Mouse (Mus musculus) hindbrain, postnatal 0 days (tissue): ENCODE data around the gene Cldn6. TPM values are rescaled to one million over a fixed set of nuclear protein-coding genes. Genes with fewer than 3 reads are reported as not detected.
A peak's percentile ranks its signal among the peaks of the same experiment; 100 is the strongest.

ENCODE experiments used
- ATAC-seq: fragments of 200-750 bp; cut with Nextera tagmentation; 2 replicates; pipeline ENCODE4 v1.8.0; 2017; ENCODE audit warnings: mild to moderate bottlenecking, moderate TSS enrichment, moderate library complexity
- DNase-seq: peaks from one replicate; pipeline ENCODE4 v3.0.0-alpha.2; 2015; ENCODE audit warnings: low spot score
- H3K27ac ChIP-seq: fragments of 300-500 bp; sonication (generic); 2 replicates; pipeline ENCODE4 v1.5.1; 2014; ENCODE audit warnings: mild to moderate bottlenecking
- H3K27me3 ChIP-seq: fragments of 300-500 bp; sonication (generic); 2 replicates; pipeline ENCODE4 v1.6.1; 2014; ENCODE audit warnings: low read length, mixed read lengths; ENCODE audit not compliant: insufficient read depth
- H3K36me3 ChIP-seq: fragments of 300-500 bp; sonication (generic); 2 replicates; pipeline ENCODE4 v1.6.1; 2014; ENCODE audit warnings: low read length, mixed read lengths; ENCODE audit not compliant: insufficient read depth
- H3K4me1 ChIP-seq: fragments of 300-500 bp; sonication (generic); 2 replicates; pipeline ENCODE4 v1.6.1; 2014; ENCODE audit warnings: antibody characterized with exemption, low read length, mixed read lengths; ENCODE audit not compliant: insufficient read depth
- H3K4me2 ChIP-seq: fragments of 300-500 bp; sonication (generic); 2 replicates; pipeline ENCODE4 v1.6.1; 2014; ENCODE audit warnings: low read depth, mild to moderate bottlenecking, low read length, moderate library complexity, mixed read lengths
- H3K4me3 ChIP-seq: fragments of 300-500 bp; sonication (generic); 2 replicates; pipeline ENCODE4 v1.5.1; 2014; ENCODE audit warnings: low read length
- H3K9ac ChIP-seq: fragments of 300-500 bp; sonication (generic); replicated peaks from 2 replicates; pipeline ENCODE4 v1.6.1; 2014; ENCODE audit warnings: mild to moderate bottlenecking, low read length, moderate library complexity, mixed read lengths
- H3K9me3 ChIP-seq: fragments of 300-500 bp; sonication (generic); 2 replicates; pipeline ENCODE4 v1.6.1; 2016; ENCODE audit warnings: low read length, mixed read lengths
- CTCF ChIP-seq: IDR thresholded peaks from 2 replicates; pipeline ENCODE4 v1.5.1; 2016; ENCODE audit warnings: antibody characterized with exemption, control low read depth, low read depth
- WGBS: fragments of 180-500 bp; shearing (Covaris S2); extraction: QIAGEN DNeasy Blood & Tissue Kit; methylation state at CpG from one replicate; pipeline ENCODE4 v1.1.7; 2014; 5-methylcytosine and 5-hydroxymethylcytosine counted together
- polyA plus RNA-seq: library from polyadenylated mRNA; unstranded; fragments of >200 nt; fragmentation: Nextera tagmentation; extraction: Ambion mirVana; gene quantifications from 2 replicates; pipeline ENCODE4 v1.2.1, GENCODE M21; 2015
- total RNA-seq: library from RNA; depleted of rRNA; stranded (reverse); fragments of >200 nt; gene quantifications from 2 replicates; pipeline ENCODE4 v1.2.3, GENCODE M21; 2014

Gene Cldn6
- total and polyA plus RNA-seq, 2 experiments from 2014 or later = 0.34 to 1.0 TPM

- Histone ChIP-seq H3K4me3 (no peak overlapping the region), H3K9me3 (no peaks in the 10 kb centered on the region), H3K27me3 (no peaks in the 10 kb centered on the region), H3K27ac (no peak overlapping the region), H3K4me1 (no peaks in the 10 kb centered on the region), H3K9ac (no peak overlapping the region), H3K4me2 (no peak overlapping the region), H3K36me3 (no peaks in the 10 kb centered on the region)
- no peak for TF ChIP-seq CTCF
- DNase-seq = no peak
- 70% methylated on average over 2 of the region's 2 CpGs for WGBS
- ATAC-seq = no peak
Measured at GRCm38 (mm10) chr17:23717003-23717402, 38.0 kb downstream of the Cldn6 start.

GRCm38 (mm10) chr17:23719455-23719854 is 40.4 kb downstream of the Cldn6 start:
- Histone ChIP-seq H3K4me3 (no peak overlapping the region), H3K4me1 (no peaks in the 10 kb centered on the region), H3K36me3 (no peaks in the 10 kb centered on the region), H3K9ac (no peak overlapping the region), H3K9me3 (no peaks in the 10 kb centered on the region), H3K27me3 (no peaks in the 10 kb centered on the region), H3K4me2 (no peak overlapping the region), H3K27ac (no peak overlapping the region)
- ATAC-seq (no peak), DNase-seq (no peak)
- no peak for TF ChIP-seq CTCF
- WGBS = 14% methylated on average over 1 of the region's 1 CpGs

- 75% methylated on average over 2 of the region's 2 CpGs for WGBS
- H3K4me1 ChIP-seq = 0 out of 2 replicates have a peak, but pooled peaks cover 4% of the 10 kb centered on the region
- no peak for TF ChIP-seq CTCF
- no peaks in the 10 kb centered on the region for H3K9me3 ChIP-seq
- no peak overlapping the region for H3K9ac ChIP-seq
- H3K4me3 ChIP-seq = no peak overlapping the region
- no peak overlapping the region for H3K27ac ChIP-seq
- ATAC-seq = no peak
- DNase-seq = no peak
- H3K27me3 ChIP-seq = no peaks in the 10 kb centered on the region
- H3K36me3 ChIP-seq = no peaks in the 10 kb centered on the region
- H3K4me2 ChIP-seq = no peak overlapping the region
Measured at GRCm38 (mm10) chr17:23721886-23722285, 42.8 kb downstream of the Cldn6 start.

GRCm38 (mm10) chr17:23722376-23723125 is 43.5 kb downstream of the Cldn6 start, which contains the start of gene 1520401A03Rik:
Gene 1520401A03Rik, minus strand, starts transcription at chr17:23722783.
- Histone ChIP-seq H3K36me3 (no peaks in the 10 kb centered on the region), H3K9me3 (no peaks in the 10 kb centered on the region), H3K27ac (no peak within 1 kb of the TSS), H3K4me3 (no peak within 1 kb of the TSS), H3K9ac (no peak within 1 kb of the TSS), H3K4me2 (no peak within 1 kb of the TSS), H3K4me1 (0 out of 2 replicates have a peak, but pooled peaks cover 4% of the 10 kb centered on the region), H3K27me3 (no peaks in the 10 kb centered on the region)
- ATAC-seq = no peak
- DNase-seq = no peak
- 73% methylated on average over 7 of the region's 7 CpGs for WGBS
- TF ChIP-seq CTCF = no peak

- Histone ChIP-seq H3K4me1 (0 out of 2 replicates have a peak, but pooled peaks cover 4% of the 10 kb centered on the region), H3K4me3 (peak overlapping the region; percentile 74), H3K9ac (peak overlapping the region; percentile 59), H3K9me3 (no peaks in the 10 kb centered on the region), H3K27ac (peak overlapping the region; percentile 71), H3K36me3 (no peaks in the 10 kb centered on the region), H3K4me2 (peak overlapping the region; percentile 92), H3K27me3 (no peaks in the 10 kb centered on the region)
- 61% methylated on average over 4 of the region's 4 CpGs for WGBS
- no peak for ATAC-seq
- TF ChIP-seq CTCF = no peak
- DNase-seq = no peak
Measured at GRCm38 (mm10) chr17:23725477-23725876, 46.4 kb downstream of the Cldn6 start.

- H3K27ac ChIP-seq = peak within 1 kb of the TSS; percentile 71
- DNase-seq (peak; percentile 98), ATAC-seq (peak; percentile 95)
- H3K4me2 ChIP-seq = peak within 1 kb of the TSS; percentile 92
- H3K27me3 ChIP-seq = no peaks in the 10 kb centered on the region
- H3K36me3 ChIP-seq = no peaks in the 10 kb centered on the region
- no peaks in the 10 kb centered on the region for H3K9me3 ChIP-seq
- 0 out of 2 replicates have a peak, but pooled peaks cover 4% of the 10 kb centered on the region for H3K4me1 ChIP-seq
- peak within 1 kb of the TSS; percentile 74 for H3K4me3 ChIP-seq
- peak within 1 kb of the TSS; percentile 59 for H3K9ac ChIP-seq
- peak; percentile 36; the same call in 1 of the 2 replicates for TF ChIP-seq CTCF
- WGBS = under 1% methylated on average over 70 of the region's 73 CpGs
Measured at GRCm38 (mm10) chr17:23725999-23726757, 47.1 kb downstream of the Cldn6 start, which contains the start of gene Pkmyt1. Gene Pkmyt1, plus strand, starts transcription at chr17:23726336.
